Mouse (Mus musculus): Measurements from ENCODE around the gene Nos1ap. TPM values are rescaled to one million over a fixed set of nuclear protein-coding genes. Genes with fewer than 3 reads are reported as not detected.

Gene Nos1ap
- total RNA-seq, 1 experiment from 2014 or later: 3.3 TPM

DNA sequence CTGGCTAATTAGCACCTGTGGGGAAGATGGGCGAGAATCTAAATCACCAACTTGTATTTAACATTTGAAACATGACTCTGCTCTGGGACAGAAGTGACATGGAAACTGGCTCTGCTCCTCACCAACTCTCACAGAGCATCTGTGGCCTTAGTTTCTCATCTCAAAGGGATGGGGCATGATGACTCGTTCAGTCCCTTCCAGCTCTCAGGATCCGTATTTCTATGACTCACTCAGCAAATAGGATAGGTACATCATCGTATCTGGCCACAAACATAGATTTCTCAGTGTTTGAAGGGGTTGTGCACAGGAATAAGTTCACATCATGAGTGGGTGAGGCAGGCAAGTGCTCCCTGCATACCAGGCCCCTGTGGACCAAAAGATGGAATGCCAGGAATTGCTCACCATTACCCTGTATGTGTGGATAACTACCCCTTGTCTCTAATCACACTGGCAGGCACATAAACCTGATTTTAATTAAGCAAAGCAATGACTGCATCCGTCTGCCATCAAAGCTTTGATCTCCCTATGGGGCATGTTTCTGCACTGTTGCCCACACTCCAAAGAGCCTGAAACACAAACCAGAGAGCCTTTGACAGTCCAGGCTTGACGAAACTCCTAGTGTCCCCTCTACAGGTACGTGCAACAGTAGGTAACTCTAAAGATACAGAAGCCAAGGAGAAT lies 151.1 kb downstream of the Nos1ap start:
- no peak for ATAC-seq (ENCODE audit: extremely low read depth, insufficient number of reproducible peaks, low FRiP score, poor library complexity, severe bottlenecking)

DNA sequence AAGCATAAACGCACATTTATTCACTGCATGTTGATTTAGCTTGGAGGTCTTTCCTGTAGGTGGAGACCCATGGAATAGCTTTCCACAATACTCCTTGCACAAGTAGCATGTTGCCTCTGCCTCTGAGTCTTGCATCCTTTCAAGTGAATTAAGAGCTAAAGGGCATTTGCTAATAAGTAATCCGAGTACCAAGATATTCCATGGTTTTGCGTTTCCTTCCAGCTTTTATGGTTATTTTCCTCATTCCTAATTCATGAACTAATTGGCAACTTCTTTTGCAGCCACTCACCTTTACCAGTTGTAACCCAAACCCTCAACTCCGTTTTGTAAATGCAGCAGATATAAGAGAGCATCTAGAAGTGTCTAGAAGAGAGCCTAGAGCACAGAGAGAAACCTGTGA lies 155.5 kb downstream of the Nos1ap start:
- ATAC-seq (ENCODE audit: extremely low read depth, insufficient number of reproducible peaks, low FRiP score, poor library complexity, severe bottlenecking): no peak

DNA sequence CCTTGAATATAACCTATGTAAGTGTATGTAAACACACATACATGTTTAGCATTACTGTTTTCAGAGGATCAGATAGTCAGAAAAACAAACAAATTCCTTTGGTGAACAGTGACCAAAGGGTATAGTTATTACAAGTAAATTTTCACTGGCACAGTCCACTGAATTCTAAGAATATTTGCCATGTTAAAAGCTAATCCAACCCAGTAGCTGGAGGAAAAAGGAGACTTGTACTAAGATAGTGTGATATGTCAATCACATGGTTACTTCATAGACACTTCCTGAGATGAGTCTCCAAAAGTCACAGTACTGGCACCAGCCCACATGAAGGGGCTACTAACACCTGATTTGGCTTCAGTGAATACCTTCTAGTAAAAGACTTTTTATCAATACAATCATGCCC lies 156.0 kb downstream of the Nos1ap start:
- no peak for ATAC-seq (ENCODE audit: extremely low read depth, insufficient number of reproducible peaks, low FRiP score, poor library complexity, severe bottlenecking)

- no peak for ATAC-seq (ENCODE audit: extremely low read depth, insufficient number of reproducible peaks, low FRiP score, poor library complexity, severe bottlenecking)
Measured at GRCm38 (mm10) chr1:170432288-170432687, 157.4 kb downstream of the Nos1ap start.

DNA sequence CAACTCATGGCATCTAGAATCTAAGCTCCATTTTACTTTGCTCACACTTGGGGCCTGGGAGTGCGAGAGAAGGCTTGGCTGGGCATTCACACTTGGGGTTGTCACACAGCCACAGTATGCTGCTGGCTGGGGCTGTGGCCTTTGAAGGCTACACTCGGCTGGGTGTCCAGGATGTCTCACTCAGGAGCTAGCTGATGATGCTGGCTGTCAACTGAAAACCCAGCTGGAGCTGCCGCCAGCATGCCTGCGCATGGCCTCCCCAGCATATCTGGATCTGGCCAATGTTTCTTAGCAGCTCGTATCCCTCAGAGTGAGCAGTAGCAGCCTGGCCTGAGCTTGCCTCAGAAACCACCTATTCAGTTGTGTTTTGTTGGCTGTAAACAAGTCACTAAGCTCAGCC lies 158.3 kb downstream of the Nos1ap start:
- no peak for ATAC-seq (ENCODE audit: extremely low read depth, insufficient number of reproducible peaks, low FRiP score, poor library complexity, severe bottlenecking)

DNA sequence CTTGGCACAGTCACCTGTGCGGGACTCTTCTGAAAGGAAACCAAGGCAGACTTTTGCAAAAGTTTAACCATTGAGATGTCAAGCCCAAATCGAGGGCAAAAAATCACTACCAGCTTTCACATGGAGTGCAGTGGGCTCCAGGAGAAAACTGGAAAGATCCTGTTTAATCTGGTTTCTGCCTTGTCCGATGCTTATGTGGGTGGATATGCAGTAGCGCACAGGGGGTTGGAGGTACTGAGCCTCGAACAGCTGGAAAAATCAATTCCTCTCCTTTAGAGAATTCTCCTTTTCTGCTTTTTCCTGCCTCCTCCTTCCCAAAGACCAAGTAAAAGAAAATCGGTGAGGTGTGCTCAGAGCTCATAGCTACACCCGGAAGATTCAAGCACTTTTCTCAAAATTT lies 159.0 kb downstream of the Nos1ap start:
- no peak for ATAC-seq (ENCODE audit: extremely low read depth, insufficient number of reproducible peaks, low FRiP score, poor library complexity, severe bottlenecking)

GRCm38 (mm10) chr1:170429656-170430055 lies 160.0 kb downstream of the Nos1ap start:
- no peak for ATAC-seq (ENCODE audit: extremely low read depth, insufficient number of reproducible peaks, low FRiP score, poor library complexity, severe bottlenecking)

GRCm38 (mm10) chr1:170428141-170428540 lies 161.5 kb downstream of the Nos1ap start:
- ATAC-seq (ENCODE audit: extremely low read depth, insufficient number of reproducible peaks, low FRiP score, poor library complexity, severe bottlenecking): no peak

DNA sequence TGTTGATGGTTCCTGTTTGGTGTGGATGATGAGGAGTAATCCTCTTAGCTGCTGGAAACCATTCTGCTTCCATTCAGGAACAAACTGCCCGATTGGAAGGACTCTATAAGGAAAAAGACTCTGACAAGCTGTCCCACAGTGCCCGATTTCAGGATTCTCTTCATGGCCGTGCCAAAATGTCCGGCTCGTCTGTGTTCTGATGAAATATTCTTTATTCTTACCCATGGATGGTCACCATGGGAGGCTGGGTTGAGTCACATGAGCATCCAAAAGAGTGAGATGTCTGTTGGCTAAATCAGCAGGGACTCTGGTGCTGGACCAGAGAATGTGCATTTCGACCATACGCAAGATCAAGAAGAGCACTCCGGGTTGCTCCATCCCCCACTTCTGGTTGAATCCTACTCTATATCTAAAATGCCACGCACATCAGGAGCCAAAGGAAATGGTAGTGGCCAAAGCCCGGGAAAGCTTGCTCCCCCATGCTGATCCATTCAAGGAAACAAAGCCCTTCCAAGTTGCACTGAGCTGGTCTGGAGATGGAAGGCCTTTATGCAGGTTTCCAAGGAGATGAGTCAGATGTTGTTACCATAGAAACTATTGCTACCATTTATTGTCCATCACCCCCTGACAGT lies 165.3 kb downstream of the Nos1ap start:
- ATAC-seq (ENCODE audit: extremely low read depth, insufficient number of reproducible peaks, low FRiP score, poor library complexity, severe bottlenecking): no peak

GRCm38 (mm10) chr1:170423048-170423447 lies 166.6 kb downstream of the Nos1ap start:
- no peak for ATAC-seq (ENCODE audit: extremely low read depth, insufficient number of reproducible peaks, low FRiP score, poor library complexity, severe bottlenecking)

DNA sequence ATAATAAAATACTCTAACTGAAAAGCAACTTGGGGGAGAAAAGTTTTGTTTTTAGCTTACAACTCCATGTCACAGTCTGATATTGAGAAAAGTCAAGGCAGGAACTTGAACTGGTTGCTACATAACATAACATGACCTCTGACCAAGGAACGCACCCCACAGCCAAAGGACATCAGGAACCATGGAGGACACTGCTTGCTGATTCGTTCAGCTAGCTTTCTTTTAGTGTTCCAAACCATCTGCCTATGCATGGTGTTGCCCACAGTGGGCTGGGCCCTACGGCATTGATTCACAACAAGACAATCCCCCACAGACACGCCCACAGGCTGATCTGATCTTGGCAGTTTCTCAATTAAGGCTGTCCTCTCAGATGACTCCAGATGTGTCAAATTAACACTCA lies 167.5 kb downstream of the Nos1ap start:
- ATAC-seq (ENCODE audit: extremely low read depth, insufficient number of reproducible peaks, low FRiP score, poor library complexity, severe bottlenecking): no peak

GRCm38 (mm10) chr1:170419961-170420360 lies 169.7 kb downstream of the Nos1ap start:
- no peak for ATAC-seq (ENCODE audit: extremely low read depth, insufficient number of reproducible peaks, low FRiP score, poor library complexity, severe bottlenecking)

DNA sequence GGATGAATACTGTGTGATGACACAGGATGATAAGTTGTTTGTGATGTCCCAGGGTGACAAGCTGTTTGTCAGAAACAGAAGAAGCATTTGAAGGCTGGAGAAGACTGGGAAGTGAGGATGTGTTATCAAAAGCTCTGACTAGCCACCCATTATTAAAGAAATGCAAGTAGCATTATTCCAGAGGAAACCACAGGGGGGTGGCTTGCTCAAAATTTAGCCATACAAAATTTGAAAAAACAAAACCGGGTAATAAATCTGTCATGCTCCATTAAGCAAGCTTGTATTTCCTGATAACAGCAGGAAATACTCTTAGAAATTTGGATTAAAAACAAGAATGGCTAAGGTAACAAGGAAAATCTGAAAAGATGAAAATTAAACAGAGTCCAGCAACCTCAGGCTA lies 171.5 kb downstream of the Nos1ap start:
- ATAC-seq (ENCODE audit: extremely low read depth, insufficient number of reproducible peaks, low FRiP score, poor library complexity, severe bottlenecking): no peak

DNA sequence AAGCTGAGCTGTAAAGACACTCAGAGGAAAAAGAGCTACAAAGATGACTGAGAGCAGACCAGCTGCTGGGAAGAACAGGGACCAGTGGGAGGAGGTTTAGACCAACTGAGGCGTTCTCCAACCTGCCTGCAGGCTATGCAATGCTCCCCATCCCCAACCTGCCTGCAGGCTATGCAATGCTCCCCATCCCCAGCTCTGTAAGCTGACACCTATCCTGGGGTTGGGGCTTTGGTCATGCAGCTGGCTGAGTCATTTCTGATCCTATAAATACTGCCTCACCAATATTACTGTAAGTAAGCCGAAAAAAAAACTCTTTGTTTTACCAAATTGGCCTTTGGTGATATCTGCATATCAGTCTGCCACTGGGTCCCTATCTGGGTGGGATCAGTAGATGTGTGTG lies 172.7 kb downstream of the Nos1ap start:
- no peak for ATAC-seq (ENCODE audit: extremely low read depth, insufficient number of reproducible peaks, low FRiP score, poor library complexity, severe bottlenecking)

- ATAC-seq (ENCODE audit: extremely low read depth, insufficient number of reproducible peaks, low FRiP score, poor library complexity, severe bottlenecking): no peak
Measured at GRCm38 (mm10) chr1:170416206-170416605, 173.5 kb downstream of the Nos1ap start.

DNA sequence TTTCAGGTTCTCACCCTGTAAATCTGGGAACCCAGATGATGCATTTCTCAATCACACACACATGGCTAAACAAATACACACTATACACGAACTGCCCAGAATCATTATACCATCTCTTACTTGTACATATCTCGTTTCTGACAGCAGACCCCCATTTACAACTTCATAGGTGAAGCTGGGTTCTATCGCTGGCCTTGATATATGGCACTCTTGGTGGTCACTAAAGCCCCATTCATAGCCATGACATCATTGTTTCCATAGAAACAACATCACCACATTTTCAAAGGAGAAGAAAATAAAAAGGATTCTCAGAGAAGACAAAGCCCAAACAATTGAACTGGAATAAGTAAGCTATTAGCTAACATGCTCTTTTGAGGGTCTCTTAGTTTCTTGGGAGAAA lies 174.3 kb downstream of the Nos1ap start:
- no peak for ATAC-seq (ENCODE audit: extremely low read depth, insufficient number of reproducible peaks, low FRiP score, poor library complexity, severe bottlenecking)

- ATAC-seq (ENCODE audit: extremely low read depth, insufficient number of reproducible peaks, low FRiP score, poor library complexity, severe bottlenecking): no peak
Measured at GRCm38 (mm10) chr1:170410402-170411191, 179.1 kb downstream of the Nos1ap start.

- no peak for ATAC-seq (ENCODE audit: extremely low read depth, insufficient number of reproducible peaks, low FRiP score, poor library complexity, severe bottlenecking)
Measured at GRCm38 (mm10) chr1:170409091-170409490, 180.6 kb downstream of the Nos1ap start.

GRCm38 (mm10) chr1:170406921-170407320 lies 182.7 kb downstream of the Nos1ap start:
- ATAC-seq (ENCODE audit: extremely low read depth, insufficient number of reproducible peaks, low FRiP score, poor library complexity, severe bottlenecking): no peak

GRCm38 (mm10) chr1:170405152-170405551 lies 184.5 kb downstream of the Nos1ap start:
- ATAC-seq (ENCODE audit: extremely low read depth, insufficient number of reproducible peaks, low FRiP score, poor library complexity, severe bottlenecking): no peak
